Mouse (Mus musculus) kidney, postnatal 0 days (tissue): ENCODE data around the gene Tet1. TPM values are rescaled to one million over a fixed set of nuclear protein-coding genes. Genes with fewer than 3 reads are reported as not detected.
"Not testable (repeated sequence)": the region's sequence is repeated elsewhere in the genome, so short reads cannot be mapped to it uniquely, and the experiment has no call there.

Experiments
- ATAC-seq: fragments of 200-750 bp; cut with Nextera tagmentation; replicated peaks from 2 replicates; pipeline ENCODE4 v1.8.0; 2017; ENCODE audit warnings: low read depth, moderate number of reproducible peaks, moderate TSS enrichment, moderate library complexity; ENCODE audit not compliant: low FRiP score
- DNase-seq: peaks from one replicate; pipeline ENCODE4 v3.0.0-alpha.2; 2016; ENCODE audit warnings: low spot score
- H3K27ac ChIP-seq: fragments of 300-500 bp; sonication (generic); 2 replicates; pipeline ENCODE4 v1.5.1; 2014; ENCODE audit warnings: mild to moderate bottlenecking
- H3K27me3 ChIP-seq: fragments of 300-500 bp; sonication (generic); 2 replicates; pipeline ENCODE4 v1.6.1; 2014; ENCODE audit warnings: low read length, mixed read lengths; ENCODE audit not compliant: insufficient read depth
- H3K36me3 ChIP-seq: fragments of 300-500 bp; sonication (generic); 2 replicates; pipeline ENCODE4 v1.6.1; 2014; ENCODE audit warnings: low read length, mixed read lengths; ENCODE audit not compliant: insufficient read depth
- H3K4me1 ChIP-seq: fragments of 300-500 bp; sonication (generic); replicated peaks from 2 replicates; pipeline ENCODE4 v1.6.1; 2014; ENCODE audit warnings: antibody characterized with exemption, low read length, mixed read lengths; ENCODE audit not compliant: insufficient read depth
- H3K4me2 ChIP-seq: fragments of 300-500 bp; sonication (generic); 2 replicates; pipeline ENCODE4 v1.6.1; 2014; ENCODE audit warnings: mild to moderate bottlenecking, low read length, moderate library complexity, mixed read lengths
- H3K4me3 ChIP-seq: fragments of 300-500 bp; sonication (generic); replicated peaks from 2 replicates; pipeline ENCODE4 v1.5.1; 2014; ENCODE audit warnings: low read depth, low read length
- H3K9ac ChIP-seq: fragments of 300-500 bp; sonication (generic); 2 replicates; pipeline ENCODE4 v1.6.1; 2014; ENCODE audit warnings: low read depth, low read length
- H3K9me3 ChIP-seq: fragments of 300-500 bp; sonication (generic); replicated peaks from 2 replicates; pipeline ENCODE4 v1.6.1; 2016; ENCODE audit warnings: low read length, inconsistent platforms, mixed read lengths
- CTCF ChIP-seq: IDR thresholded peaks from 2 replicates; pipeline ENCODE4 v1.5.1; 2016; ENCODE audit warnings: antibody characterized with exemption, low read depth, mild to moderate bottlenecking, moderate library complexity
- WGBS: fragments of 180-500 bp; shearing (Covaris S2); extraction: QIAGEN DNeasy Blood & Tissue Kit; methylation state at CpG from one replicate; pipeline ENCODE4 v1.1.7; 2014; 5-methylcytosine and 5-hydroxymethylcytosine counted together
- polyA plus RNA-seq: library from polyadenylated mRNA; unstranded; fragments of >200 nt; fragmentation: Nextera tagmentation; extraction: Ambion mirVana; gene quantifications from 2 replicates; pipeline ENCODE4 v1.2.1, GENCODE M21; 2015

The Tet1 gene
- 17.3 and 18.0 TPM in 2 replicates for polyA plus RNA-seq

GRCm38 (mm10) chr10:62908896-62909295 is at the start of gene Tet1:
TSS of gene Tet1 (minus strand) at chr10:62908996.
- no CpG with 5 or more reads among the region's 1 CpGs for WGBS

GRCm38 (mm10) chr10:62948551-62948950 is 39.8 kb upstream of the Tet1 start:
- Histone ChIP-seq H3K4me2 (no peak overlapping the region), H3K9ac (no peak overlapping the region), H3K36me3 (0 out of 2 replicates have a peak, but pooled peaks cover under 1% of the 10 kb centered on the region), H3K4me3 (no peak overlapping the region), H3K27ac (no peak overlapping the region), H3K27me3 (no peaks in the 10 kb centered on the region), H3K4me1 (no peaks in the 10 kb centered on the region), H3K9me3 (no peaks in the 10 kb centered on the region)
- WGBS, result 96% methylated on average over 7 of the region's 7 CpGs
- TF ChIP-seq CTCF, result no peak
- ATAC-seq, result no peak
- no peak for DNase-seq

More at GRCm38 (mm10) chr10:62908896-62909295, at the start of gene Tet1:
- H3K9ac ChIP-seq, DNase-seq, H3K27ac ChIP-seq, H3K4me3 ChIP-seq, H3K4me1 ChIP-seq, H3K9me3 ChIP-seq, ATAC-seq, H3K36me3 ChIP-seq, H3K27me3 ChIP-seq, H3K4me2 ChIP-seq: not testable (repeated sequence)

- Histone ChIP-seq H3K9ac (peak within 1 kb of the TSS; percentile 71), H3K27me3 (no peaks in the 10 kb centered on the region), H3K9me3 (no peaks in the 10 kb centered on the region), H3K4me1 (no peaks in the 10 kb centered on the region), H3K27ac (peak within 1 kb of the TSS; percentile 82), H3K36me3 (peaks cover 8% of the 10 kb centered on the region), H3K4me2 (peak within 1 kb of the TSS; percentile 87), H3K4me3 (peak within 1 kb of the TSS; percentile 69)
- peak; percentile 38; the same call in 1 of the 2 replicates for TF ChIP-seq CTCF
- under 1% methylated on average over 68 of the region's 68 CpGs for WGBS
- ATAC-seq (peak; percentile 88), DNase-seq (peak; percentile 88)
Observed at GRCm38 (mm10) chr10:62946738-62947471, 38.1 kb upstream of the Tet1 start, which contains the start of gene Dna2. TSS of gene Dna2 (plus strand) at chr10:62947026.

- no peaks in the 10 kb centered on the region for H3K4me1 ChIP-seq
- H3K4me3 ChIP-seq, result no peak overlapping the region
- 87% methylated on average over 10 of the region's 10 CpGs for WGBS
- H3K27me3 ChIP-seq, result no peaks in the 10 kb centered on the region
- ATAC-seq (no peak), DNase-seq (no peak)
- H3K36me3 ChIP-seq, result peaks cover 11% of the 10 kb centered on the region
- no peak overlapping the region for H3K4me2 ChIP-seq
- no peak overlapping the region for H3K9ac ChIP-seq
- H3K9me3 ChIP-seq, result no peaks in the 10 kb centered on the region
- H3K27ac ChIP-seq, result no peak overlapping the region
- TF ChIP-seq CTCF, result no peak
Observed at GRCm38 (mm10) chr10:62944975-62945580, 36.3 kb upstream of the Tet1 start.

GRCm38 (mm10) chr10:62932381-62932780 is 23.6 kb upstream of the Tet1 start:
- no peak for ATAC-seq
- Histone ChIP-seq H3K4me3 (no peak overlapping the region), H3K9me3 (no peaks in the 10 kb centered on the region), H3K27me3 (no peaks in the 10 kb centered on the region), H3K9ac (no peak overlapping the region), H3K4me1 (no peaks in the 10 kb centered on the region), H3K4me2 (no peak overlapping the region), H3K27ac (no peak overlapping the region), H3K36me3 (peaks cover 29% of the 10 kb centered on the region)
- peak; percentile 11; the same call in 1 of the 2 replicates for TF ChIP-seq CTCF
- 91% methylated on average over 1 of the region's 1 CpGs for WGBS
- DNase-seq, result no peak

GRCm38 (mm10) chr10:62924096-62924635 is 15.4 kb upstream of the Tet1 start:
- no peak for TF ChIP-seq CTCF
- no peak overlapping the region for H3K27ac ChIP-seq
- no peak overlapping the region for H3K4me2 ChIP-seq
- H3K9me3 ChIP-seq, result no peaks in the 10 kb centered on the region
- no peaks in the 10 kb centered on the region for H3K27me3 ChIP-seq
- DNase-seq (peak; percentile 8), ATAC-seq (no peak; the same call in 1 of the 2 replicates)
- WGBS, result 73% methylated on average over 4 of the region's 4 CpGs
- no peak overlapping the region for H3K4me3 ChIP-seq
- no peak overlapping the region for H3K9ac ChIP-seq
- H3K4me1 ChIP-seq, result peaks cover 10% of the 10 kb centered on the region; the same call in 1 of the 2 replicates
- peaks cover 10% of the 10 kb centered on the region for H3K36me3 ChIP-seq
